ENCODE assay signal across 1 mouse cellular context in the genomic region with DNA sequence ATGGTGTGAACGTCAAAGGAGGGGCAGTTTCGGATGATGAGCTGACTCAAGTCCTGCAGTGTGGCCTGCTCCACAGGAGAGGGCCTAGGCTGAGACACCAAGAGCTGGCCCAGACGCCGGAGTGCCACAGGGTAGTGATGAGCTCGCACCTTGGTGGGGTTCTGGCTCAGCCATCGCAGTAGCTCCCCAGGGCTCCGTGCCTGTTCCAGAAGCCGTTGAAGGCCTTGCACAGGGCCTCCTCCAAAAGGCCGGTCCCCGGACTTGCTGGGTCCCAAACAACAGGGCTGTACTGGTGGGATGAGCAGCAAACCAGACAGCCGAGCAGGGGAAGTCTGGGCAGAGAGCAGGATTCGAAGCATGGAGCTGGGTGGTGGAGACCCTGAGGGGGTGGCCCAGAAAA.
TF ChIP-seq lines count a peak whose summit lies in the region.

No protein-coding gene starts in this region.

TF ChIP-seq in CH12.LX, 34 proteins besides CTCF, POLR2A, EP300 and RAD21 (continued from another document):
- no peak for TF ChIP-seq KAT2A (IDR thresholded peaks at IDR 0.05; ENCODE audit: insufficient replicate concordance, low read length)
- no peak for TF ChIP-seq ETS1 (conservative IDR thresholded peaks at IDR 0.05; ENCODE audit: low read depth, low read length)
- no peak for TF ChIP-seq USF1 (IDR thresholded peaks at IDR 0.05; ENCODE audit: low read depth, low read length)
- TF ChIP-seq POLR2AphosphoS2 (IDR thresholded peaks at IDR 0.05; ENCODE audit: low read depth, low read length), result no peak
- no peak for TF ChIP-seq ZMIZ1 (IDR thresholded peaks at IDR 0.05; ENCODE audit: low read depth, low read length)
- no peak for TF ChIP-seq PAX5 (IDR thresholded peaks at IDR 0.05; ENCODE audit: low read length)
- TF ChIP-seq SIN3A (IDR thresholded peaks at IDR 0.05; ENCODE audit: low read length), result no peak
- TF ChIP-seq ZC3H11A (IDR thresholded peaks at IDR 0.05; ENCODE audit: low read depth, low read length), result no peak
- no peak for TF ChIP-seq TCF12 (IDR thresholded peaks at IDR 0.05; ENCODE audit: low read depth, low read length)
- TF ChIP-seq IRF4 (IDR thresholded peaks at IDR 0.05; ENCODE audit: low read depth, low read length), result no peak
- TF ChIP-seq MEF2A (IDR thresholded peaks at IDR 0.05; ENCODE audit: borderline replicate concordance, low read depth, low read length), result no peak
- TF ChIP-seq MYC (IDR thresholded peaks at IDR 0.05; ENCODE audit: low read depth, low read length), result no peak
